Mouse (Mus musculus) kidney, embryonic 16.5 days (tissue): ENCODE measurements at regions not wholly inside any gene's neighbourhood (a gene's known extent, or its start where the extent isn't known, plus 50 kb on each side); places are given as distances from the start of the nearest gene placed in this dataset.

Source experiments
- ATAC-seq: fragments of 200-750 bp; cut with Nextera tagmentation; 2 replicates; pipeline ENCODE4 v1.8.0; 2017; ENCODE audit warnings: moderate TSS enrichment; ENCODE audit not compliant: low FRiP score, low TSS enrichment
- H3K27ac ChIP-seq: fragments of 300-500 bp; sonication (generic); 2 replicates; pipeline ENCODE4 v1.5.1; 2014; ENCODE audit warnings: low read length
- H3K27me3 ChIP-seq: fragments of 300-500 bp; sonication (generic); 2 replicates; pipeline ENCODE4 v1.6.1; 2014; ENCODE audit warnings: low read length, control low read depth, mixed read lengths; ENCODE audit not compliant: insufficient read depth
- H3K36me3 ChIP-seq: fragments of 300-500 bp; sonication (generic); 2 replicates; pipeline ENCODE4 v1.6.1; 2014; ENCODE audit warnings: low read length, control low read depth, mixed read lengths; ENCODE audit not compliant: insufficient read depth
- H3K4me1 ChIP-seq: fragments of 300-500 bp; sonication (generic); 2 replicates; pipeline ENCODE4 v1.6.1; 2014; ENCODE audit warnings: low read length, control low read depth, mixed read lengths; ENCODE audit not compliant: insufficient read depth
- H3K4me2 ChIP-seq: fragments of 300-500 bp; sonication (generic); replicated peaks from 2 replicates; pipeline ENCODE4 v1.6.1; 2014; ENCODE audit warnings: low read depth, low read length
- H3K4me3 ChIP-seq: fragments of 300-500 bp; sonication (generic); 2 replicates; pipeline ENCODE4 v1.5.1; 2014; ENCODE audit warnings: mild to moderate bottlenecking, low read length
- H3K9ac ChIP-seq: fragments of 300-500 bp; sonication (generic); replicated peaks from 2 replicates; pipeline ENCODE4 v1.6.1; 2014; ENCODE audit warnings: low read length
- H3K9me3 ChIP-seq: fragments of 300-500 bp; sonication (generic); 2 replicates; pipeline ENCODE4 v1.6.1; 2016; ENCODE audit warnings: low read length, control low read depth
- WGBS: fragments of 180-500 bp; shearing (Covaris S2); extraction: QIAGEN DNeasy Blood & Tissue Kit; methylation state at CpG from one replicate; pipeline ENCODE4 v1.1.7; 2014; 5-methylcytosine and 5-hydroxymethylcytosine counted together

DNA sequence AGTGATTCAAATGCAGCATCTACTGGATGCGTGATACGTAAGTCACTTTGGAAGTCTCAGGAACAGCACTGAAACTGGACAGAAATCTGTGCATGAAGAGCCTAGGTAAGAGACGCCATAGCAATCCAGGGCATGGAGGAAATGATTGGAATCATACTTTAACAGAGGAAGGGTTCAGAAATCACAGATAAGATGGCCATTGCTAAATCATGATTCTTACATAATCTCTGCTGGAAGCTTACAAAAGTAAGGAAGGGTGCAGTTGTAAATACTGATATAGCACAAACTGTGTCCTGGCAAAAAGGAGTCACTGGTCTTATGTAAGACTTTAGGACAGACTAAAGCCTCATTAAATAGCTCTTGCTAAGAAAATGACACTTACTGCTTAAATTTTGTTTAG is 474.8 kb upstream of the Zic4 start:
- no peak for ATAC-seq
- Histone ChIP-seq H3K4me1 (no peaks in the 10 kb centered on the region), H3K9ac (no peak overlapping the region), H3K4me2 (no peak overlapping the region), H3K27ac (no peak overlapping the region), H3K4me3 (no peak overlapping the region), H3K27me3 (no peaks in the 10 kb centered on the region), H3K36me3 (no peaks in the 10 kb centered on the region), H3K9me3 (no peaks in the 10 kb centered on the region)
- WGBS = 96% methylated on average over 3 of the region's 3 CpGs

DNA sequence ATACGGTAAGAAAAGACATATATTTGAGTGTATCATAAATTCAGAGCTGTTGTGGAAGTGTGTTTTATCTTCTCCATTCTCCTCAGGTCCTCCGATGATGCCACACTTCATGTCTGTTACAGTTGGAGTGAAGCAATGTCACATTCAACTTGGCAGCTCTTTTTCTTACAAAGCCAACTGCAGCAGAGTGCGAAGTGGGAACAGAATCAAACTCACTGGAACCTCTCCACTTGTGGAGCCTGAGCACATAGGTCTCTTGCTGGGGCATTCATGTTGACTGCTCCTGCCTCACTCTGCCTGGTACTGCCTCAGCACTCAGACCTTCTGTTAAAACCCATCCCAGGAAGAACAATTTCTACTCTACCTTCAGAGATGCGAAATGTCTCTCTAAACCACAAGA is 471.4 kb upstream of the Zic4 start:
- ATAC-seq = no peak
- H3K27me3 ChIP-seq = no peaks in the 10 kb centered on the region
- no peaks in the 10 kb centered on the region for H3K9me3 ChIP-seq
- H3K27ac ChIP-seq = no peak overlapping the region
- H3K36me3 ChIP-seq = no peaks in the 10 kb centered on the region
- WGBS = 93% methylated on average over 4 of the region's 4 CpGs
- no peak overlapping the region for H3K4me3 ChIP-seq
- H3K4me2 ChIP-seq = no peak overlapping the region
- no peaks in the 10 kb centered on the region for H3K4me1 ChIP-seq
- H3K9ac ChIP-seq = no peak overlapping the region

GRCm38 (mm10) chr9:90892816-90893215 is 469.4 kb upstream of the Zic4 start:
- no peaks in the 10 kb centered on the region for H3K4me1 ChIP-seq
- H3K9me3 ChIP-seq = no peaks in the 10 kb centered on the region
- no peak overlapping the region for H3K9ac ChIP-seq
- H3K27ac ChIP-seq = no peak overlapping the region
- no peaks in the 10 kb centered on the region for H3K36me3 ChIP-seq
- no peak for ATAC-seq
- no peaks in the 10 kb centered on the region for H3K27me3 ChIP-seq
- H3K4me2 ChIP-seq = no peak overlapping the region
- 68% methylated on average over 1 of the region's 1 CpGs for WGBS
- H3K4me3 ChIP-seq = no peak overlapping the region

DNA sequence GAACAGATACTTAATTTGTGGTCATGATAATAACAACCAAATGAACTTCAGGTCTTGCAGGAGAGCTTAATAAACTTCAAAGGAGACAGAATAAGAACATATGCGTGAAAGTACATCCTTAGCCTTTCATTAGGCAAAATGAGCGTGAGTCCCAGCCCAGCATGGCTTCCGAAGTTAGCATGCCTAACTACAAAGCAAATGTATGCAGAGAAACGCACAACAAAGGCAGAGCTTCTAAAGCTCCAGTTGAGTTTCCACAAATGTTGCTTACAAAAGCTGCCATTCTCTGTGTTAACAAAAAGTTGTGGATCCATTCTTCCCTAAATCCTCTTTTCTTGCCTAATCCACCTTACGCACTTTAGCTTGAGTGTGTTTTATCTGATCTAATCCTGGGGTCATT is 458.7 kb upstream of the Zic4 start:
- Histone ChIP-seq H3K27ac (no peak overlapping the region), H3K36me3 (no peaks in the 10 kb centered on the region), H3K9ac (no peak overlapping the region), H3K9me3 (no peaks in the 10 kb centered on the region), H3K4me1 (no peaks in the 10 kb centered on the region), H3K4me2 (no peak overlapping the region), H3K4me3 (no peak overlapping the region), H3K27me3 (no peaks in the 10 kb centered on the region)
- ATAC-seq = no peak
- 43% methylated on average over 5 of the region's 5 CpGs for WGBS

DNA sequence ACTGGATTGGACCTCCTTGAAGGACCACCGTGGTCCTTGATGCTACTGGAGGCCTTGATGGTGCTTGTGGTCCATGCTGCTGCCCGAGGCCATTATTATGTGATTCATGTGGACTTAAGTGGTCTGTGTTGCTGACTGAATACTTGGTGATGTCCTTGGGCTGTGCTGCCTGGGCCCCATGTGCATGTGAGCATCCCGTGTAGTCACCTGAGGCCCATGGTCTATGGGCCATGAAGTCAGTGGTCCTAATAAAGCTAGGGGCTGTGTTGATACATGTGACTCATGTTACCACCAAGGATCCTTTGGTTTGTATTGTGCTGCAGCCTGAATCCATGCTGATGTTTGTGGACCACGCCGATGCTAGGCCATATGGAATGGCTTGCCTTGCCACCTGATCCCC is 456.1 kb upstream of the Zic4 start:
- no peaks in the 10 kb centered on the region for H3K36me3 ChIP-seq
- no peaks in the 10 kb centered on the region for H3K9me3 ChIP-seq
- no peak overlapping the region for H3K27ac ChIP-seq
- H3K27me3 ChIP-seq = no peaks in the 10 kb centered on the region
- H3K4me1 ChIP-seq = no peaks in the 10 kb centered on the region
- no peak overlapping the region for H3K9ac ChIP-seq
- 89% methylated on average over 5 of the region's 5 CpGs for WGBS
- no peak overlapping the region for H3K4me2 ChIP-seq
- H3K4me3 ChIP-seq = no peak overlapping the region
- ATAC-seq = no peak

GRCm38 (mm10) chr9:90906684-90907083 is 455.5 kb upstream of the Zic4 start:
- Histone ChIP-seq H3K4me3 (no peak overlapping the region), H3K27me3 (no peaks in the 10 kb centered on the region), H3K4me1 (no peaks in the 10 kb centered on the region), H3K9me3 (no peaks in the 10 kb centered on the region), H3K36me3 (no peaks in the 10 kb centered on the region), H3K27ac (no peak overlapping the region), H3K4me2 (no peak overlapping the region), H3K9ac (no peak overlapping the region)
- 91% methylated on average over 7 of the region's 7 CpGs for WGBS
- ATAC-seq = no peak

- H3K9ac ChIP-seq = no peak overlapping the region
- no peaks in the 10 kb centered on the region for H3K4me1 ChIP-seq
- H3K27ac ChIP-seq = no peak overlapping the region
- H3K4me3 ChIP-seq = no peak overlapping the region
- ATAC-seq = no peak
- H3K9me3 ChIP-seq = no peaks in the 10 kb centered on the region
- H3K36me3 ChIP-seq = no peaks in the 10 kb centered on the region
- no peak overlapping the region for H3K4me2 ChIP-seq
- no peaks in the 10 kb centered on the region for H3K27me3 ChIP-seq
Observed at GRCm38 (mm10) chr9:90954613-90955012, 407.6 kb upstream of the Zic4 start.

DNA sequence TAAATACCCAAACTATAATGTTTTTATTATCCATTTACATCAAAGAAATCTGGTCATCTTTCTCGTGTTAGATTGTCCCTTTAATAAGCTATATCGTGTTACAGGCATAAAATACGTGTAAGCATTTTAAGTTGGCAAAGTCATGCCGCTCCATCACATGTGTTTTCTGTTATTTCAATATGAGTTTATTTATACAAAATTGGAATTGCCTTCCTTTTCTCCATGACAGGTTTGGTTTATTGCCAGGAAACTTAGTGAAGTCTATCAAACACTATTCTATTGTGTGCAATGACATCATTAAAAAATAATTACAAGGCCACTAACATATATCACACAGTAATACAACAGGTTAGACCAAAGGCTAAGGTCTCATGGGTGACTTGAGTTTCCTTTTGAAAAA is 400.8 kb upstream of the Zic4 start:
- no peaks in the 10 kb centered on the region for H3K9me3 ChIP-seq
- H3K4me2 ChIP-seq = no peak overlapping the region
- no peak for ATAC-seq
- H3K27ac ChIP-seq = no peak overlapping the region
- no peaks in the 10 kb centered on the region for H3K4me1 ChIP-seq
- no peak overlapping the region for H3K9ac ChIP-seq
- WGBS = 71% methylated on average over 4 of the region's 4 CpGs
- no peak overlapping the region for H3K4me3 ChIP-seq
- no peaks in the 10 kb centered on the region for H3K36me3 ChIP-seq
- no peaks in the 10 kb centered on the region for H3K27me3 ChIP-seq

GRCm38 (mm10) chr9:90964043-90964442 is 398.2 kb upstream of the Zic4 start:
- Histone ChIP-seq H3K4me3 (no peak overlapping the region), H3K9ac (no peak overlapping the region), H3K4me2 (no peak overlapping the region), H3K27me3 (no peaks in the 10 kb centered on the region), H3K9me3 (no peaks in the 10 kb centered on the region), H3K4me1 (no peaks in the 10 kb centered on the region), H3K27ac (no peak overlapping the region), H3K36me3 (no peaks in the 10 kb centered on the region)
- 68% methylated on average over 3 of the region's 3 CpGs for WGBS
- ATAC-seq = no peak

- no peaks in the 10 kb centered on the region for H3K9me3 ChIP-seq
- H3K27me3 ChIP-seq = no peaks in the 10 kb centered on the region
- H3K27ac ChIP-seq = no peak overlapping the region
- H3K4me3 ChIP-seq = no peak overlapping the region
- no peak overlapping the region for H3K4me2 ChIP-seq
- H3K36me3 ChIP-seq = no peaks in the 10 kb centered on the region
- no peaks in the 10 kb centered on the region for H3K4me1 ChIP-seq
- ATAC-seq = no peak
- no peak overlapping the region for H3K9ac ChIP-seq
- WGBS = 66% methylated on average over 4 of the region's 4 CpGs
Observed at GRCm38 (mm10) chr9:90978730-90979129, 383.5 kb upstream of the Zic4 start.
